Mouse (Mus musculus) cerebellum, postnatal 14 days (tissue): Measurements from ENCODE around the gene Gm49388.

ENCODE experiments used
- DNase-seq, 2 experiments: peaks; one replicate each; pipeline ENCODE4 v3.0.0; 2021; ENCODE audit warnings: mixed read lengths in 2 of 2

Gene Gm49388

GRCm38 (mm10) chr7:127785308-127785707 lies at the start of gene Gm49388:
Gene Gm49388 (plus strand): TSS chr7:127785608.
- DNase-seq: no peak

- DNase-seq: peak; percentile 84 to 88
Measured at GRCm38 (mm10) chr7:127744366-127745045, 40.9 kb upstream of the Gm49388 start, which contains the start of gene Fbxl19. Gene Fbxl19 (plus strand): TSS chr7:127744543.

GRCm38 (mm10) chr7:127745251-127745651 lies 40.2 kb upstream of the Gm49388 start:
- peak; percentile 92 to 94 for DNase-seq

- peak; percentile 96 to 97 for DNase-seq
Measured at GRCm38 (mm10) chr7:127745652-127746493, 39.5 kb upstream of the Gm49388 start.

GRCm38 (mm10) chr7:127746494-127747491 lies 38.6 kb upstream of the Gm49388 start:
- DNase-seq: peak; percentile 70 to 78

GRCm38 (mm10) chr7:127747559-127748234 lies 37.7 kb upstream of the Gm49388 start:
- DNase-seq: no peak

GRCm38 (mm10) chr7:127748235-127748560 lies 37.2 kb upstream of the Gm49388 start:
- peak in 1 of 2 experiments; percentile 19 for DNase-seq

- DNase-seq: peak; percentile 58 to 62
Measured at GRCm38 (mm10) chr7:127750131-127751127, 35.0 kb upstream of the Gm49388 start.

GRCm38 (mm10) chr7:127751619-127752018 lies 33.8 kb upstream of the Gm49388 start:
- DNase-seq: no peak

- no peak for DNase-seq
Measured at GRCm38 (mm10) chr7:127752069-127752468, 33.3 kb upstream of the Gm49388 start.

- DNase-seq: no peak
Measured at GRCm38 (mm10) chr7:127753158-127753557, 32.2 kb upstream of the Gm49388 start.

- no peak for DNase-seq
Measured at GRCm38 (mm10) chr7:127753741-127754140, 31.7 kb upstream of the Gm49388 start.

- DNase-seq: no peak
Measured at GRCm38 (mm10) chr7:127759716-127760115, 25.7 kb upstream of the Gm49388 start.

- no peak for DNase-seq
Measured at GRCm38 (mm10) chr7:127760478-127760877, 24.9 kb upstream of the Gm49388 start.

GRCm38 (mm10) chr7:127761026-127761425 lies 24.4 kb upstream of the Gm49388 start:
- peak; percentile 84 to 85 for DNase-seq

- no peak for DNase-seq
Measured at GRCm38 (mm10) chr7:127763642-127764041, 21.8 kb upstream of the Gm49388 start.

GRCm38 (mm10) chr7:127765756-127766155 lies 19.7 kb upstream of the Gm49388 start:
- no peak for DNase-seq

GRCm38 (mm10) chr7:127766851-127767609 lies 18.4 kb upstream of the Gm49388 start:
- no peak for DNase-seq

GRCm38 (mm10) chr7:127767671-127768345 lies 17.6 kb upstream of the Gm49388 start:
- DNase-seq: peak in 1 of 2 experiments; percentile 54
